Mouse (Mus musculus) right cerebral cortex, postnatal 4 days (tissue): ENCODE results near the gene Pik3cb.

Experiments
- DNase-seq: peaks from one replicate; pipeline ENCODE4 v3.0.0-alpha.2; 2022

Pik3cb gene

GRCm38 (mm10) chr9:98994103-98994502 is 146.3 kb downstream of the Pik3cb start:
- DNase-seq = no peak

GRCm38 (mm10) chr9:98987131-98987530 is 153.3 kb downstream of the Pik3cb start:
- DNase-seq = no peak
